Mouse (Mus musculus) small intestine, adult 2 months (tissue): ENCODE results near the gene Fhdc1.

Experiments
- CTCF ChIP-seq: fragments of 200-500 bp; IDR thresholded peaks from 2 replicates; pipeline ENCODE4 v1.5.1; 2012; ENCODE audit warnings: low read depth, mild to moderate bottlenecking, control low read depth, inconsistent platforms, low read length, moderate library complexity, mixed read lengths; ENCODE audit not compliant: insufficient replicate concordance, insufficient read length; ENCODE audit errors: extremely low read depth
- POLR2A ChIP-seq: fragments of 200-500 bp; IDR thresholded peaks from 2 replicates; pipeline ENCODE4 v1.6.1; 2012; ENCODE audit warnings: low read depth, mild to moderate bottlenecking, control low read depth, inconsistent platforms, low read length, moderate library complexity

DNA sequence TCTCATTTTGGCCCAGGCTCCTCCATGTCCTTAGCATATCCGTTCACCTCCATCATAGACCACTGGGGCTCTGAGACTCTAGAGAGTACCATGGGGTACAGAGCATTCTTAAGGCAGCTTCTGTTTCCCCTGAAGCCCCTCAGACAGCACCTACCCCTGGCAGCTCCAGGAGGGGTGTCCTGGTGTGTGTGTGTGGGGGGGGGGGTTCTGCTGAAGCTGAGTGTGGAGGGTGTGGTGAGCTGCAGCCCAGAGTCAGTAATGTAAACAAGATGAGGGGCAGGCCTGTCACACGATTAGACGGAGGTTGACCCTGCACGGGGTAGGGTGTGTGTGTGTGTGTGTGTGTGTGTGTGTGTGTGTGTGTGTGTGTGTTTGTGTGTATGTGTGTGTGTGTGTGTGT lies 18.5 kb downstream of the Fhdc1 start:
- TF ChIP-seq POLR2A (no peak), CTCF (no peak)
